Mouse (Mus musculus) E14TG2a.4 (cell line): ENCODE results near the gene Slc7a11.

Source experiments
- H3K27me3 ChIP-seq: 2 replicates; pipeline ENCODE4 v1.6.1; 2014; ENCODE audit warnings: low read length, control low read depth; ENCODE audit not compliant: insufficient read depth
- H3K36me3 ChIP-seq: 2 replicates; pipeline ENCODE4 v1.6.1; 2014; ENCODE audit warnings: low read length, control low read depth; ENCODE audit not compliant: insufficient read depth
- H3K4me1 ChIP-seq: replicated peaks from 2 replicates; pipeline ENCODE4 v1.6.1; 2014; ENCODE audit warnings: low read depth, low read length, control low read depth
- H3K4me3 ChIP-seq: replicated peaks from 2 replicates; pipeline ENCODE4 v1.5.1; 2014; ENCODE audit warnings: mild to moderate bottlenecking, low read length
- H3K9me3 ChIP-seq: 2 replicates; pipeline ENCODE4 v1.6.1; 2014; ENCODE audit warnings: low read length, control low read depth
- CTCF ChIP-seq: conservative IDR thresholded peaks from 2 replicates; pipeline ENCODE4 v1.5.1; 2014; ENCODE audit warnings: low read length
- NANOG ChIP-seq: IDR thresholded peaks from 2 replicates; pipeline ENCODE4 v1.6.1; 2014; ENCODE audit warnings: borderline replicate concordance, low read length, mixed read lengths
- POU5F1 ChIP-seq: IDR thresholded peaks from 2 replicates; pipeline ENCODE4 v1.6.1; 2014; ENCODE audit warnings: low read length, borderline replicate concordance

The Slc7a11 gene

DNA sequence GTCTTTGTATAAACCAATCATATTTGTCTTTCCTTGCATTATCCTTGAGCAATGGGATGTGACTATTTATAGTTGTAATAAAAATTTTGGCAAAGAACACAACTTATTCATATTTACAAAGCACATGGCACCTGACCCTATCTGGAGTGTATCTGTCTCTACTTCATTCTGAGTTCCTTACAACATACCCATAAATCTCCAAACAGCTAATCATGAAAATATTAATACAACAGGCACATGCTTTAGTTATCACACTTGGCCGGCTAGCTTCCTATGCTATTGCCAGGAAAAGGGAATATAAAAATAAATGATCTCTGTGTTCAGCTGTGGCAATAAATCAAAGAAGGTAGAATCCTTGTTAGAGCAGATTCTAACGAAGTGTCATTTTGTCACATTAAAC lies 257.5 kb downstream of the Slc7a11 start:
- Histone ChIP-seq H3K36me3 (no peaks in the 10 kb centered on the region), H3K9me3 (no peaks in the 10 kb centered on the region), H3K4me1 (no peaks in the 10 kb centered on the region), H3K27me3 (no peaks in the 10 kb centered on the region), H3K4me3 (no peak overlapping the region)
- no peak for TF ChIP-seq POU5F1
- TF ChIP-seq CTCF = no peak
- no peak for TF ChIP-seq NANOG

- TF ChIP-seq NANOG (no peak), CTCF (no peak), POU5F1 (no peak)
- H3K4me1 ChIP-seq = no peaks in the 10 kb centered on the region
- no peaks in the 10 kb centered on the region for H3K9me3 ChIP-seq
- H3K4me3 ChIP-seq = no peak overlapping the region
- no peaks in the 10 kb centered on the region for H3K36me3 ChIP-seq
- H3K27me3 ChIP-seq = no peaks in the 10 kb centered on the region
These were observed 282.7 kb downstream of the Slc7a11 start for GRCm38 (mm10) chr3:50160756-50161155.

DNA sequence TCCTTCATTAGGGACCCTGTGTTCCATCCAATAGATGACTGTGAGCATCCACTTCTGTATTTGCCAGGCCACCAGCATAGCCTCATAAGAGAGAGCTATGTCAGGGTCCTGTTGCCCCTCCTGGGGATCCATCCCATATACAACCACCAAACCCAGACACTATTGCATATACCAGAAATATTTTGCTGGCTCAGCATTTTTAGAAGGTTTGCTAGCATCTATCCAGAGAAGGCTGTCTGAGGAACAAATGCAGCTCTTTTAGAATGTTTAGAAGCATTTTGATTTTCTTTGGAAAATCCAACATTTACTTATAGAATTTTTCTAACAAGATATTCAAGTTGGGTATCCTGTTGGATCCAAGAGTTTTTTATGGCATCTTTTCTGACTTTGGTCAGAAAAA lies 299.3 kb downstream of the Slc7a11 start:
- no peaks in the 10 kb centered on the region for H3K4me1 ChIP-seq
- TF ChIP-seq CTCF = no peak
- TF ChIP-seq POU5F1 = no peak
- TF ChIP-seq NANOG = no peak
- H3K4me3 ChIP-seq = no peak overlapping the region
- H3K36me3 ChIP-seq = no peaks in the 10 kb centered on the region
- H3K27me3 ChIP-seq = no peaks in the 10 kb centered on the region
- no peaks in the 10 kb centered on the region for H3K9me3 ChIP-seq

DNA sequence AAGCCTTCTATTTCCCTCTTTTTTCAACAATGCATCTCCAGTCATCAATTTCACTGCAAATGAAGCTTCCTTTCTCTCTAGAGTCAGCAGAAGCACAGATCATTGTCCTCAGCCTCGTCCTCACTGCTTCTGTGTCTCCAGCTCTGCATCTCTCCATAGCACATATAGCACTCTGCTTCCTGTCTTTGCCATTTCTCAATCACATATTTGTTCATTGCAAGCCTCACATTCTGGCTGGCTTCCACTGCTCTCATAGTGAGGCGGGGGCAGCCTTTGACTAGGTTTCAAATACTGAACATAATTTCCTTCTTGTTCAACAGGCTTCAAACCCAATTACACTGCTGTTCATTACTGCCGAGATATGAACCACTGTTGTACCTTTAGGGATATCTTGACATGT lies 305.1 kb downstream of the Slc7a11 start:
- Histone ChIP-seq H3K4me1 (no peaks in the 10 kb centered on the region), H3K27me3 (no peaks in the 10 kb centered on the region), H3K9me3 (no peaks in the 10 kb centered on the region), H3K4me3 (no peak overlapping the region), H3K36me3 (no peaks in the 10 kb centered on the region)
- no peak for TF ChIP-seq CTCF
- TF ChIP-seq POU5F1 = no peak
- TF ChIP-seq NANOG = no peak

- Histone ChIP-seq H3K4me3 (no peak overlapping the region), H3K4me1 (no peaks in the 10 kb centered on the region), H3K9me3 (no peaks in the 10 kb centered on the region), H3K36me3 (no peaks in the 10 kb centered on the region), H3K27me3 (no peaks in the 10 kb centered on the region)
- TF ChIP-seq CTCF (no peak), NANOG (no peak), POU5F1 (no peak)
These were observed 311.2 kb downstream of the Slc7a11 start for GRCm38 (mm10) chr3:50132204-50132603.

DNA sequence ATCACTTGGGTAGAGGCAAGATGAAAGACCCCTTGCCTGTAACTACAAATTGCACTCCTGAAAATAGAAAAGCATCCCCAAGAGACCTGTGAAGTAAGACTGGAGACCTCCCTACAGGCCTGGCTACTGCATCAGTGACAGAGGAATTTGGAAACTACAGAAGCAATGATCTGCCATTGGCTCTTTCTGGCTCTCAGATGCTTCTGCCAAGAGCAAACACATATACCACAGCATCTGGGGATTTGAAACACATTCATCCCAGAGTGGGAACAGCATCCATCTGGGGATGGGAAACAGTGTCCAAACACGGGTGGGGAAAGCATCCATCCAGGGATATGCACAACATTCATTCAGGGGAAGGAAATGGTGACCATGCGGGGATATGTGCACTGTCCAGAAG lies 313.1 kb downstream of the Slc7a11 start:
- TF ChIP-seq NANOG (no peak), POU5F1 (no peak), CTCF (no peak)
- Histone ChIP-seq H3K36me3 (no peaks in the 10 kb centered on the region), H3K4me1 (no peaks in the 10 kb centered on the region), H3K27me3 (no peaks in the 10 kb centered on the region), H3K4me3 (no peak overlapping the region), H3K9me3 (no peaks in the 10 kb centered on the region)

DNA sequence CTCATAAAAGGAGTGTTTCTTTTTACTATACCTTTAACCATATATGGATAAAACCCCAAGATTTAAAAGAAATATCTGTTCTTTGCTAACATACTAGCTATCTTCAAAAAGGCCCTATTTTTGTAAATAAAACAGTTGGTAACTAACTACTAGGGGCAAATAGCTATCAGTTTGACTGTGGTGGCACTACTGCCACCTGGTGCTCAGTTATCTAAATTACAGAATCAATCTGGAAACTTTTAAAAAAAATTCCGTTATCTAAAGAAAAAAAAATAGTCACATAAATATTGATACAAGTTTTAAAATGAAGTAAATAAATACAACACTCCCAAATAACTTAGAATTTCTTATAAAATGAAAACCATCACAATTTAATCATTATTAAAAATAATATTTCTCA lies 322.4 kb downstream of the Slc7a11 start:
- no peaks in the 10 kb centered on the region for H3K4me1 ChIP-seq
- no peaks in the 10 kb centered on the region for H3K9me3 ChIP-seq
- no peaks in the 10 kb centered on the region for H3K36me3 ChIP-seq
- no peaks in the 10 kb centered on the region for H3K27me3 ChIP-seq
- TF ChIP-seq POU5F1 = no peak
- TF ChIP-seq CTCF = peak; percentile 33
- H3K4me3 ChIP-seq = no peak overlapping the region

DNA sequence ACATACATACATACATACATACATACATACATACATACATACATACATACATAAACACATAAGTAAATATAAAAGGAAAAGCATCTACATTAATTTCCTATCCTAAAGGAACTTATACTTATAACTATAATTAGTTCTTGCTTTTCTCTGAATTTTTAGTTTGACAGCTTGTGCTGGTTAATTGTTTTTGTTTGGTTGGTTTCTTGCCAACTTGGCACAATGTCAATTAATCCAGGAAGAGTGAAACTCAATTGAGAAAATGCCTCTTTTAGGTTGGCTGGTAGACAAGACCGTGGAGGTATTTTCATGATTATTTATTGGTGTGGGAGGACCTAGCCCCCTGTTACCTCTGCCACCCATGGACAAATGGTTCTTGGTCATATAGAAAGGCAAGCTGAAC lies 327.1 kb downstream of the Slc7a11 start:
- no peaks in the 10 kb centered on the region for H3K4me1 ChIP-seq
- no peaks in the 10 kb centered on the region for H3K9me3 ChIP-seq
- no peak for TF ChIP-seq POU5F1
- TF ChIP-seq CTCF = no peak
- TF ChIP-seq NANOG = no peak
- H3K4me3 ChIP-seq = no peak overlapping the region
- H3K27me3 ChIP-seq = no peaks in the 10 kb centered on the region
- H3K36me3 ChIP-seq = no peaks in the 10 kb centered on the region

- no peaks in the 10 kb centered on the region for H3K4me1 ChIP-seq
- no peaks in the 10 kb centered on the region for H3K9me3 ChIP-seq
- no peak overlapping the region for H3K4me3 ChIP-seq
- no peak for TF ChIP-seq CTCF
- no peak for TF ChIP-seq POU5F1
- TF ChIP-seq NANOG = no peak
- H3K27me3 ChIP-seq = no peaks in the 10 kb centered on the region
- no peaks in the 10 kb centered on the region for H3K36me3 ChIP-seq
These were observed 337.9 kb downstream of the Slc7a11 start for GRCm38 (mm10) chr3:50105509-50105908.
